Mouse (Mus musculus) forebrain, embryonic 12.5 days (tissue): ENCODE data around the gene 2010111I01Rik. TPM values are rescaled to one million over a fixed set of nuclear protein-coding genes. Genes with fewer than 3 reads are reported as not detected.

ENCODE experiments used
- ATAC-seq: fragments of 200-750 bp; cut with Nextera tagmentation; 2 replicates; pipeline ENCODE4 v1.8.0; 2017; ENCODE audit warnings: moderate TSS enrichment; ENCODE audit not compliant: low FRiP score
- H3K27ac ChIP-seq: fragments of 300-500 bp; sonication (generic); 2 replicates; pipeline ENCODE4 v1.5.1; 2016; ENCODE audit warnings: mild to moderate bottlenecking
- H3K27me3 ChIP-seq: fragments of 300-500 bp; sonication (generic); 2 replicates; pipeline ENCODE4 v1.6.1; 2016; ENCODE audit warnings: mild to moderate bottlenecking
- H3K36me3 ChIP-seq: fragments of 300-500 bp; sonication (generic); replicated peaks from 2 replicates; pipeline ENCODE4 v1.6.1; 2016; ENCODE audit warnings: mild to moderate bottlenecking
- H3K4me1 ChIP-seq: fragments of 300-500 bp; sonication (generic); 2 replicates; pipeline ENCODE4 v1.6.1; 2016
- H3K4me2 ChIP-seq: fragments of 300-500 bp; sonication (generic); 2 replicates; pipeline ENCODE4 v1.6.1; 2016; ENCODE audit warnings: mild to moderate bottlenecking, moderate library complexity
- H3K4me3 ChIP-seq: fragments of 300-500 bp; sonication (generic); replicated peaks from 2 replicates; pipeline ENCODE4 v1.5.1; 2016; ENCODE audit warnings: mild to moderate bottlenecking
- H3K9ac ChIP-seq: fragments of 300-500 bp; sonication (generic); 2 replicates; pipeline ENCODE4 v1.6.1; 2016; ENCODE audit warnings: mild to moderate bottlenecking
- H3K9me3 ChIP-seq: fragments of 300-500 bp; sonication (generic); 2 replicates; pipeline ENCODE4 v1.6.1; 2016
- WGBS: fragments of 180-500 bp; shearing (Covaris S2); methylation state at CpG from one replicate; pipeline ENCODE4 v1.1.7; 2016; 5-methylcytosine and 5-hydroxymethylcytosine counted together
- polyA plus RNA-seq: library from polyadenylated mRNA; unstranded; fragments of >200 nt; fragmentation: Nextera tagmentation; extraction: Ambion mirVana; gene quantifications from 2 replicates; pipeline ENCODE4 v1.2.1, GENCODE M21; 2016

Gene 2010111I01Rik
- polyA plus RNA-seq, 1 experiment from 2014 or later: 34.3 TPM

DNA sequence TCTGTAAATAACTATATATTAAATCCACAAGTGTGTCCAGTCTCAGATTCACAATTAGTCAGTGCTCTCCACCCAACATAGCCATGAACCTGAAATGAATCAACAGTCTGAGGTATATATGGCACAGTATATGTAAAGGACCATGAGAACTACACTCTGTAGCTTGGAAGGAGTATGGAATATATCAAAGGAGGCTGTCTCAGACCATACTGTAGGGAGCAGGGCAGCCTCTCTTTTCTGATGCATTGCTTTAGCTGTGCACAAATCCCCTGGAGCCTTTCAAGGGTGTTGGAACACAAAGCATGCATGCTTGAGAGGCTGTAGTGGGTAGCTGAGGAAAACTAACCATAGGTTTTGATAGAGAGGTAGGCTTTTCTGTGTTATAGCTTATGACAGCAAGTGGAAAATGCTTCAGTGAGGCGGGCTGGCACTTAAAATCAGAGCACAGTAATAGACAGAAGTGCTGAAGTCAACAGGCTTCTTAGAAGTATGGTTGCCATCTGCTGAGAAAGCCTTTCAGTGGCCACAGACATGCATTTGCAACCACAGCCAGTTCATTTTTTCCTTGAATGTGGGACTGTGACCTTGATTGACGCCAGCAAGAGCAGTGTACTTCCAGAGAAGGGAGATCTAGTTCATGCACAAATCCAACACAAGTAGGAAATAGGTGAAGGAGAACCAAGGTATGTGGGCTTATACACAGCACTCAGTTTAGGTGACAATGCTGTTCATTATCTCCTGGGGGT is 45.8 kb downstream of the 2010111I01Rik start:
- Histone ChIP-seq H3K9me3 (no peaks in the 10 kb centered on the region), H3K4me3 (no peak overlapping the region), H3K4me1 (no peaks in the 10 kb centered on the region; the same call in 1 of the 2 replicates), H3K4me2 (no peak overlapping the region), H3K27me3 (no peaks in the 10 kb centered on the region), H3K27ac (no peak overlapping the region), H3K36me3 (no peaks in the 10 kb centered on the region), H3K9ac (no peak overlapping the region)
- 74% methylated on average over 2 of the region's 2 CpGs for WGBS
- no peak for ATAC-seq

DNA sequence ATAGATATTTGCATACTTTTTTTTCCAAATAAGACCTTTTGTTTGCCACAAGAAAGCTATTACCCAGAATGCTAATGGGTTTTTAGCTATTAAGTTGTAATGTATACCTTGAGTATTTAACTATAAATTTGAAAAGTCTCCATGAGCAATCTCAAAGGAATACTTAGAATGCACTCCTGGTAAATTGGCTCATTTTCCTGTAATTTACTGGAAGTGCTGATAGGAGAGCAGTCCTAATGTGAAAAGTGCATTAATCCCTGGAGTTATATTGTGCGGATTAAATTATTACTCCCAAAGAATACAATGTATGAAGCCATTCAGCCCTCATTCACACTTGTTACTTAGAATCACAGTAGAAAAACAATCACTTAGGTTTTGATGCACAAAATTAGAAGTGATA is 49.7 kb downstream of the 2010111I01Rik start:
- Histone ChIP-seq H3K4me3 (no peak overlapping the region), H3K36me3 (no peaks in the 10 kb centered on the region), H3K27me3 (no peaks in the 10 kb centered on the region), H3K9me3 (no peaks in the 10 kb centered on the region), H3K9ac (no peak overlapping the region), H3K4me2 (no peak overlapping the region), H3K27ac (no peak overlapping the region), H3K4me1 (no peaks in the 10 kb centered on the region; the same call in 1 of the 2 replicates)
- ATAC-seq: no peak
- 74% methylated on average over 1 of the region's 1 CpGs for WGBS

DNA sequence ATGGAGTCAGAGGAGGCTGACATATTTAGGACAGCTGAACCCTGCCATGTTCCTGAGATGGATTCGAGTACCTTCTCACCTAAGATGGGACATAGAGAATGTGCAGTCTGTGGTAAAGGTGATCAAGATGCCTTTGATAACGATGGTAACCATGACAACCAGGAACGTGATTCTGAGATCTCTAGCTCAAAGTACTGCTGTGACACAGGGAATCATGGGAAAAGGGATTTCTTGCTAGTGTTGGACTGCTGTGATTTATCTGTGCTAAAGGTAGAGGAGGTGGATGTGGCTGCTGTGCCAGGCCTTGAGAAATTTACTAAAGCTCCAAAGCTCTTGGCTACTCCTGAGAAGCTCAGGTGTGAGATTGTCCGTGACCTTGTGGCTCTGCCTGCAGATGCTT is 50.7 kb downstream of the 2010111I01Rik start:
- Histone ChIP-seq H3K36me3 (no peaks in the 10 kb centered on the region), H3K27ac (no peak overlapping the region), H3K4me3 (no peak overlapping the region), H3K9me3 (no peaks in the 10 kb centered on the region), H3K4me1 (no peaks in the 10 kb centered on the region; the same call in 1 of the 2 replicates), H3K9ac (no peak overlapping the region), H3K4me2 (no peak overlapping the region), H3K27me3 (no peaks in the 10 kb centered on the region)
- 66% methylated on average over 4 of the region's 4 CpGs for WGBS
- ATAC-seq: no peak

DNA sequence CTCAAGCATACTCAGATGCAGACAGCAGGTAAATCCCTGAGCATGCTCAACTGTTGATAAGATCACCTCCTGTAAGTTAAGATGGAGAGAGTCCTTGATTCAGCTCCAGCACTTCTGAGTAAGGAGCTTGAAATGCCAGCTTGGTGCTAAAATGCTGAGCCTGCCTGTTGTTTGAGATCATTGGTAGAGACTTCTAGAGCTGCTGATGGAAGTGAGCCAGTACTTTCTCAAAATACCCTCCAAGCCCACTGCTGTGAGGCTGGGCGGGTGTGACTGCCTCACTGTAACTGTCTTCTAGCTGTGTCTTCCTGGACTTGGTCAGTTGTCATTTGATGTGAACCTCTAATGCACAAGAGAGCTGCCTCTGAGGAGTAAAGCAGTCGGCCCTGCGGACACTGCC is 51.4 kb downstream of the 2010111I01Rik start:
- Histone ChIP-seq H3K4me1 (no peaks in the 10 kb centered on the region; the same call in 1 of the 2 replicates), H3K9ac (no peak overlapping the region), H3K27ac (no peak overlapping the region), H3K36me3 (no peaks in the 10 kb centered on the region), H3K4me3 (no peak overlapping the region), H3K27me3 (no peaks in the 10 kb centered on the region), H3K4me2 (no peak overlapping the region), H3K9me3 (no peaks in the 10 kb centered on the region)
- no peak for ATAC-seq
- WGBS: 82% methylated on average over 3 of the region's 3 CpGs

DNA sequence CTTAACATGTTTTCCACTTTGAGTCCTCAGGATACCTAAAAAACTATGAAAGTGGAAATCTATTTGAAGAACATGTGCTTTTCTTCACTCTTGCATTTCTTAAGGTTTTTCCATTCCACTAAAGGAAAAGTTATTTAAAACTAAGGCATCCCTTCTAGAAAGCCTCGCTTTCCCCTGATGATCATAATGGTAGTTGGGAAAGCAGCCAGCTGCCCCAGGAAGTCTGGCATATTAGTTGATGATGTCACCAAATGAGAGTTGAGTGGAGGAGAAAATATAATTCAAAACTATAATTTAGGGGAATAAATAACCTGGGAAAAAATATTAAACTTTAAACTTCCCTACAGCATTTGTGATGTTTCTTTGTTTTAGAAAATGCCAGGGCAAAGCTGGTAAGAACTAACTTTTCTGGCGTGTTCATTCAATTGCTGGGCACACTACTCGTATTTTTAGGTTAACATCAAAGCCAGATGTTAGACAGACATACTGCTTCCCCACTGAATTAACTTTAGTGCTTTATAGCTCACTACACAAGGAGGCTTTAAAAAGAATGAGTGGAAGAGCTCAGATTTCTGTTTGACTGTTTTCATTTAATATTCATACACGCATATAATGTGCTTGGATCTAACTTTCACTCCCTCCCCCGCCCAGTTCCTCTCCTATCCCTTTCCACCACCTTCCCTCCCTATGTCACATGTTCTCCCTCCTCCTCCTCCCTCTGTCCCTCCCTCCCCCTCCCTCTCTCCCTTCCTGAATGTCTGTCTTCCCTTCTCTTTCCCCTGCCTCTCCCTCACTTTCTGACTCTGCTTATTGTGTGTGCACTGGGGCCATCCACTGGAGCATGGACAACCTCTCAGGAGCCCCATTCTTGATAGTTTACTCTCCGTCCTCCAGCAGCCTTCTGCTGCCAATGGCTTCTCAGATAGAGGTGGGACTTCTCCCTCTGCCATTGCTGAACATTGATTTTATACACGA is 58.8 kb downstream of the 2010111I01Rik start:
- no peaks in the 10 kb centered on the region for H3K36me3 ChIP-seq
- no peaks in the 10 kb centered on the region for H3K4me1 ChIP-seq
- H3K9me3 ChIP-seq: no peaks in the 10 kb centered on the region
- no peak for ATAC-seq
- H3K27ac ChIP-seq: no peak overlapping the region
- H3K4me2 ChIP-seq: no peak overlapping the region
- no peak overlapping the region for H3K9ac ChIP-seq
- 78% methylated on average over 7 of the region's 7 CpGs for WGBS
- H3K27me3 ChIP-seq: no peaks in the 10 kb centered on the region
- H3K4me3 ChIP-seq: no peak overlapping the region

DNA sequence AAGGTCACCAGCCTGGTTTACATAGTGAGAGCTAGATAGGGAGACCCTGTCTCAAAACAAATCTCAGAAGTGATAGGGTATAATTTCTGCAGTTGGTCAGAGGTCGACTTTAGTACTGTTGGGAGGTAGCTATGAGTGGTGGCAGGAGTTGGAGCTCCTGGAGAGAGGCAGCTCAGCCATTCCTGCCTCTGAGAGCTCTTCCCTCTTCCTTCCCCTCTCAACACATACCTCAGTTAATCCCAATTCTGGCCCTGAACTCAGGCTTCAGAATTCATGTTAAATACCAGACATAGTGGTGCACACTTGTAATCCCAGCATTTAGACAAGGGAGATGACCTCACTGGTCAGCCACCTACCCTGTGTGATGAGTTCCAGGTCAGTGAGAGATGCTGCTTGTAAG is 65.3 kb downstream of the 2010111I01Rik start:
- H3K4me3 ChIP-seq: no peak overlapping the region
- H3K36me3 ChIP-seq: no peaks in the 10 kb centered on the region
- H3K27ac ChIP-seq: no peak overlapping the region
- no peaks in the 10 kb centered on the region for H3K9me3 ChIP-seq
- no peak overlapping the region for H3K9ac ChIP-seq
- WGBS: 50% methylated on average over 1 of the region's 1 CpGs
- no peak for ATAC-seq
- H3K4me2 ChIP-seq: no peak overlapping the region
- H3K4me1 ChIP-seq: peaks cover 12% of the 10 kb centered on the region; the same call in 1 of the 2 replicates
- H3K27me3 ChIP-seq: no peaks in the 10 kb centered on the region

DNA sequence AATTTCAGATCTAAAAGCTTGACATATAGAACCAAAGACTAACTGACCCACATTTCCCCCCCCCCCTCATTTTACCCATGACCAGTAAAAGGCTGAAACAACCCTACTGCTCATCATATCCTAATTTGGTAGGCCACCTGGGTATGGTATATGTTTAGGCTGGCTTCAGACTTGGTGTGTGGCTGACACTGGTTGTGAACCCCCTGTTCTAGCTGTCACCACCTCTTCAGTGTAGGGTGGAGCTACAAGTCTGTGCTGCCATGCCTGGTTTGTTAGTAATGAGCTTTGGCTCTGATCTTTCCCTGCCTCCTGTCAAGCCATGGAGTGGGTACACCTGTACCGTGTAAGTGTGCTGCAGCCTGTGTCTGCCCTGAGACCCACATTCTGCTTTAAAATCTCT is 66.6 kb downstream of the 2010111I01Rik start:
- no peak overlapping the region for H3K9ac ChIP-seq
- H3K36me3 ChIP-seq: no peaks in the 10 kb centered on the region
- no peak overlapping the region for H3K27ac ChIP-seq
- H3K4me1 ChIP-seq: peaks cover 12% of the 10 kb centered on the region; the same call in 1 of the 2 replicates
- no peak overlapping the region for H3K4me2 ChIP-seq
- no peak overlapping the region for H3K4me3 ChIP-seq
- H3K9me3 ChIP-seq: no peaks in the 10 kb centered on the region
- H3K27me3 ChIP-seq: no peaks in the 10 kb centered on the region
- WGBS: 93% methylated on average over 1 of the region's 1 CpGs
- ATAC-seq: no peak

DNA sequence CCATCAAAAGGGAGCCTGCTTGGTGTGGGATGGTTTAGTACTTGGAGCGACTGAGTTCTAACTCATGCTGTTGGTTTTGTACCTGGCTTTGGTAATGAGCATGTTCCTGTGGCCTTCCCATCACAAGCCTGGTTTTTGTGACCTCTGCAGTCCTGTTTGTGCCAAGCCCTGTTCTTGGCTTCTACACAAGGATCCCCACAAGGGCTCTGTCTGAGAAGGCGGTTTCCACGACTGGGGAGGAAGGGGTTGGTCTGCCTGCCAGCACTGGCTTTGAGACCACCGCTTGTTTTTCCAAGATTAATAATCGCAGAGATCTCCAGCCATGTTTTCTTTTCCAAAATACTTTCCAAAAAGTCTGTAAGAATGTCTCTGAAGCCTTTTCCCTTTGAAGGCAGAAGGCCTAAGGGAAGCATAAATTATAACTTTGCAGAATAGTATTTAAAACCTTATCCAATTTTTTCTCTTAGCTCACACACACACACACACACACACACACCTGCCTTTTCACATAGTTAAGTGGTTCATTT is 67.7 kb downstream of the 2010111I01Rik start:
- no peak overlapping the region for H3K4me3 ChIP-seq
- H3K4me1 ChIP-seq: peaks cover 12% of the 10 kb centered on the region; the same call in 1 of the 2 replicates
- WGBS: 80% methylated on average over 5 of the region's 5 CpGs
- no peak for ATAC-seq
- no peaks in the 10 kb centered on the region for H3K36me3 ChIP-seq
- H3K9ac ChIP-seq: no peak overlapping the region
- no peak overlapping the region for H3K4me2 ChIP-seq
- H3K27me3 ChIP-seq: no peaks in the 10 kb centered on the region
- H3K9me3 ChIP-seq: no peaks in the 10 kb centered on the region
- no peak overlapping the region for H3K27ac ChIP-seq

DNA sequence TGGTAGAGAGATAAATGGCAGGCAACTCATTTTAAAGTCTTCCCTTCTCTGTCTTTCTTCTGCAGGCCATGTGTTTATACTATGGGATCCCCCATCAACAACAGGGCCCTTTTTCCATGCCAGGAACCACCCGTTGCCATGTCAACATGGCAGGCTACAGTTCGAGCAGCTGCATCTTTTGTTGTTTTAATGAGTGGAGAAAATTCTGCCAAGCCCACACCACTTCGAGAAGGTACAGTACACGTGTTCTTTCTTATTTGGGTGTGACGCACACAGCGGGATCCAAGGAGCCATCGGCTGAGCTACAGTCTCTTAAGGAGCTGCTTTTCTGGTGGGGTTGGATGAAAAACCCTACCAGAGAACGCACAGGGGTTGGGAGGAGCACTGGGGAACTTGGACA is 68.3 kb downstream of the 2010111I01Rik start:
- ATAC-seq: peak; percentile 61; the same call in 1 of the 2 replicates
- H3K9me3 ChIP-seq: no peaks in the 10 kb centered on the region
- no peak overlapping the region for H3K4me2 ChIP-seq
- H3K4me3 ChIP-seq: no peak overlapping the region
- H3K27me3 ChIP-seq: no peaks in the 10 kb centered on the region
- H3K9ac ChIP-seq: no peak overlapping the region
- H3K36me3 ChIP-seq: no peaks in the 10 kb centered on the region
- H3K27ac ChIP-seq: no peak overlapping the region
- H3K4me1 ChIP-seq: peaks cover 12% of the 10 kb centered on the region; the same call in 1 of the 2 replicates
- WGBS: 51% methylated on average over 8 of the region's 8 CpGs

DNA sequence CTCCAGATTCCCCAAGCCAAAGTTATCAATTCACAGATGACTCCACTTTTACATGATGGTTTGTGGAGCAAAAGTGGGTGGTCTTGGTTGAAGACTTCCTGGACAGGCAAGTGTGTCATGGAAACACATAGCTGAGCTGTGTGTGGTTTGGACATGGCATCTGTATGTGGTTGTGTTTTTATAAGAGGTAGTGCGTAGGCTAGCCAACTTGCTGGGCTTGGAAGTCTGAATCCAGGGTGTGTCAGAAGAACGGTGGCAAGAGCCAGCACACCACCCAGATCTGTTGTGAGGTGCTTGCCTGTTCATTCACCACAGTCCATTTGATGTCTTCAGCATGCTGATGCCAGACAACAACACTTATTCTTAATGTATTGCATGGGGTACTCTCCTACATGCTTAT is 68.7 kb downstream of the 2010111I01Rik start:
- Histone ChIP-seq H3K9ac (no peak overlapping the region), H3K27me3 (no peaks in the 10 kb centered on the region), H3K4me3 (no peak overlapping the region), H3K36me3 (no peaks in the 10 kb centered on the region), H3K27ac (no peak overlapping the region), H3K9me3 (no peaks in the 10 kb centered on the region), H3K4me2 (no peak overlapping the region), H3K4me1 (peaks cover 12% of the 10 kb centered on the region; the same call in 1 of the 2 replicates)
- WGBS: 92% methylated on average over 2 of the region's 2 CpGs
- ATAC-seq: no peak

DNA sequence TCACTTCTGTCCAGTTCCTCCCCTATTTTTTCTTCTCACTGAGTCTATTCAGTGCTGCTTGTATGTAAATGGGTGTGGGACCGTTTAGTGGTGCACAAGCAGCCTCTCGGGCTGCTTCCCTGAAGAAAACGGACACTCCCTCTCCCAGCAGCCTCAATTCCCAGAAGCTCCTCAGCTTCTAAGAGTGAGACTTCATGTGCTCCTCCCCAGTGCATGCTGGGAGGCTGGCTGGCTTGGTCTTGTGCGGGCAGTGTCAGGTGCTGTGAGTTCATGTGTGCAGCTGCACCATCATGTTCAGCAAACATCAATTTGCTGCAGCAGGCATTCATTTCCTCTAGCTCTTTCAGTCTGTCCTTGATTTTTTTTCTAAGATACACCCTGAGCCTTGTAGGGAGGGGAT is 70.0 kb downstream of the 2010111I01Rik start:
- Histone ChIP-seq H3K9me3 (no peaks in the 10 kb centered on the region), H3K4me3 (no peak overlapping the region), H3K4me2 (no peak overlapping the region), H3K4me1 (peaks cover 12% of the 10 kb centered on the region; the same call in 1 of the 2 replicates), H3K9ac (no peak overlapping the region), H3K27me3 (no peaks in the 10 kb centered on the region), H3K36me3 (no peaks in the 10 kb centered on the region), H3K27ac (no peak overlapping the region)
- ATAC-seq: no peak
- 56% methylated on average over 4 of the region's 4 CpGs for WGBS

DNA sequence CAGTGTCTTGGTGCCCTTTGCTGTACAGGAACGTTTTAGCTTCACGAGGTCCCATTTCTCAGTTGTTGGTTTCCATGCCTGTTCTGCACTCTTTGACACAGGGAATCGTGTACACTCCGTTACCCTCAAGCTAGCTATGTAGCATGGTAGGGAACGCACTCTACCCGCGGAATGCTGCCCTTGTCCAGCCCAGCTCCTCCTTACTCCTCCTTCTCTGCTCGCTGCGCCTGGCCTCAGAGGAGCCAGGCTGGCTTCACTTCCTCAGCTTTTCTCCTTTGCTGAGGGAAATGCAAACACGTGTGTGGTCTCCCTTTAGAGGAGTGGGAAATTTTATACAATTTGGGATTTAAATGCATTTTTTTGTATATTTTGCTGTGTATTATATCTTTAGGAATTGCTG is 73.2 kb downstream of the 2010111I01Rik start:
- H3K4me3 ChIP-seq: no peak overlapping the region
- no peak overlapping the region for H3K4me2 ChIP-seq
- WGBS: 53% methylated on average over 10 of the region's 10 CpGs
- no peak overlapping the region for H3K9ac ChIP-seq
- H3K36me3 ChIP-seq: no peaks in the 10 kb centered on the region
- ATAC-seq: no peak
- H3K4me1 ChIP-seq: peaks cover 5% of the 10 kb centered on the region; the same call in 1 of the 2 replicates
- H3K9me3 ChIP-seq: no peaks in the 10 kb centered on the region
- H3K27ac ChIP-seq: no peak overlapping the region
- H3K27me3 ChIP-seq: no peaks in the 10 kb centered on the region
